Mouse (Mus musculus): Measurements from ENCODE around the gene Naa20.
A peak's percentile ranks its signal among the peaks of the same experiment; 100 is the strongest.

The Naa20 gene

GRCm38 (mm10) chr2:145901861-145902260, at the start of gene Naa20:
Gene Naa20, plus strand, starts transcription at chr2:145902099.
- DNase-seq (ENCODE audit: low read depth, low spot score), result no peak

GRCm38 (mm10) chr2:145855831-145856230, 46.1 kb upstream of the Naa20 start:
- DNase-seq (ENCODE audit: low read depth, low spot score), result no peak

GRCm38 (mm10) chr2:145857864-145858263, 44.0 kb upstream of the Naa20 start:
- no peak for DNase-seq (ENCODE audit: low read depth, low spot score)

GRCm38 (mm10) chr2:145859442-145859931, 42.4 kb upstream of the Naa20 start:
- no peak for DNase-seq (ENCODE audit: low read depth, low spot score)

- DNase-seq (ENCODE audit: low read depth, low spot score), result peak; percentile 20
Measured at GRCm38 (mm10) chr2:145859932-145860801, 41.7 kb upstream of the Naa20 start.

GRCm38 (mm10) chr2:145861193-145862123, 40.4 kb upstream of the Naa20 start:
- DNase-seq (ENCODE audit: low read depth, low spot score), result no peak

GRCm38 (mm10) chr2:145862206-145862817, 39.6 kb upstream of the Naa20 start:
- DNase-seq (ENCODE audit: low read depth, low spot score), result no peak

GRCm38 (mm10) chr2:145865344-145865743, 36.6 kb upstream of the Naa20 start:
- DNase-seq (ENCODE audit: low read depth, low spot score), result no peak

GRCm38 (mm10) chr2:145866238-145866637, 35.7 kb upstream of the Naa20 start:
- no peak for DNase-seq (ENCODE audit: low read depth, low spot score)

GRCm38 (mm10) chr2:145866695-145867449, 35.0 kb upstream of the Naa20 start:
- DNase-seq (ENCODE audit: low read depth, low spot score), result no peak

GRCm38 (mm10) chr2:145871308-145871707, 30.6 kb upstream of the Naa20 start:
- DNase-seq (ENCODE audit: low read depth, low spot score), result no peak

GRCm38 (mm10) chr2:145872099-145872498, 29.8 kb upstream of the Naa20 start:
- DNase-seq (ENCODE audit: low read depth, low spot score), result no peak

GRCm38 (mm10) chr2:145873953-145874352, 27.9 kb upstream of the Naa20 start:
- DNase-seq (ENCODE audit: low read depth, low spot score), result no peak

- DNase-seq (ENCODE audit: low read depth, low spot score), result no peak
Measured at GRCm38 (mm10) chr2:145874879-145875482, 26.9 kb upstream of the Naa20 start.

- DNase-seq (ENCODE audit: low read depth, low spot score), result no peak
Measured at GRCm38 (mm10) chr2:145877191-145877590, 24.7 kb upstream of the Naa20 start.

- DNase-seq (ENCODE audit: low read depth, low spot score), result no peak
Measured at GRCm38 (mm10) chr2:145880887-145881747, 20.8 kb upstream of the Naa20 start.

- no peak for DNase-seq (ENCODE audit: low read depth, low spot score)
Measured at GRCm38 (mm10) chr2:145881932-145882331, 20.0 kb upstream of the Naa20 start.

GRCm38 (mm10) chr2:145882398-145882797, 19.5 kb upstream of the Naa20 start:
- peak; percentile 41 for DNase-seq (ENCODE audit: low read depth, low spot score)

- DNase-seq (ENCODE audit: low read depth, low spot score), result no peak
Measured at GRCm38 (mm10) chr2:145884036-145884912, 17.6 kb upstream of the Naa20 start.
